Mouse (Mus musculus) kidney, embryonic 14.5 days (tissue): ENCODE measurements at regions not wholly inside any gene's neighbourhood (a gene's known extent, or its start where the extent isn't known, plus 50 kb on each side); places are given as distances from the start of the nearest gene placed in this dataset.
A peak's percentile ranks its signal among the peaks of the same experiment; 100 is the strongest.

Source experiments
- ATAC-seq: fragments of 200-750 bp; cut with Nextera tagmentation; 2 replicates; pipeline ENCODE4 v1.8.0; 2017; ENCODE audit warnings: moderate number of reproducible peaks, mild to moderate bottlenecking, moderate TSS enrichment, moderate library complexity; ENCODE audit not compliant: low FRiP score, low TSS enrichment
- H3K27ac ChIP-seq: fragments of 300-500 bp; sonication (generic); 2 replicates; pipeline ENCODE4 v1.5.1; 2014; ENCODE audit warnings: low read depth, mild to moderate bottlenecking, low read length, moderate library complexity, mixed read lengths
- H3K27me3 ChIP-seq: fragments of 300-500 bp; sonication (generic); 2 replicates; pipeline ENCODE4 v1.6.1; 2014; ENCODE audit warnings: mild to moderate bottlenecking, low read length; ENCODE audit not compliant: control insufficient read depth, insufficient read depth
- H3K36me3 ChIP-seq: fragments of 300-500 bp; sonication (generic); 2 replicates; pipeline ENCODE4 v1.6.1; 2014; ENCODE audit warnings: low read length, mixed read lengths; ENCODE audit not compliant: control insufficient read depth, insufficient read depth
- H3K4me1 ChIP-seq: fragments of 300-500 bp; sonication (generic); 2 replicates; pipeline ENCODE4 v1.6.1; 2014; ENCODE audit warnings: low read length, mixed read lengths; ENCODE audit not compliant: control insufficient read depth, insufficient read depth
- H3K4me2 ChIP-seq: fragments of 300-500 bp; sonication (generic); replicated peaks from 2 replicates; pipeline ENCODE4 v1.6.1; 2014; ENCODE audit warnings: low read depth, mild to moderate bottlenecking, low read length
- H3K4me3 ChIP-seq: fragments of 300-500 bp; sonication (generic); 2 replicates; pipeline ENCODE4 v1.5.1; 2014; ENCODE audit warnings: mild to moderate bottlenecking, low read length
- H3K9ac ChIP-seq: fragments of 300-500 bp; sonication (generic); 2 replicates; pipeline ENCODE4 v1.6.1; 2014; ENCODE audit warnings: low read depth, mild to moderate bottlenecking, low read length, moderate library complexity
- H3K9me3 ChIP-seq: fragments of 300-500 bp; sonication (generic); 2 replicates; pipeline ENCODE4 v1.6.1; 2016; ENCODE audit warnings: low read length; ENCODE audit not compliant: control insufficient read depth
- WGBS: fragments of 180-500 bp; shearing (Covaris S2); extraction: QIAGEN DNeasy Blood & Tissue Kit; methylation state at CpG from one replicate; pipeline ENCODE4 v1.1.7; 2014; 5-methylcytosine and 5-hydroxymethylcytosine counted together

- no peak for ATAC-seq
- 57% methylated on average over 2 of the region's 2 CpGs for WGBS
Measured at GRCm38 (mm10) chr19:16075512-16076086, 57.0 kb upstream of the Gnaq start.

GRCm38 (mm10) chr19:16075026-16075425 is 57.6 kb upstream of the Gnaq start:
- ATAC-seq = no peak
- 94% methylated on average over 1 of the region's 1 CpGs for WGBS
- Histone ChIP-seq H3K9ac (no peak overlapping the region), H3K36me3 (no peaks in the 10 kb centered on the region), H3K9me3 (no peaks in the 10 kb centered on the region; the same call in 1 of the 2 replicates), H3K4me3 (no peak overlapping the region), H3K4me2 (no peak overlapping the region), H3K4me1 (no peaks in the 10 kb centered on the region), H3K27ac (no peak overlapping the region), H3K27me3 (no peaks in the 10 kb centered on the region)

More at GRCm38 (mm10) chr19:16075512-16076086, 57.0 kb upstream of the Gnaq start:
- H3K9ac ChIP-seq = no peak overlapping the region
- H3K4me1 ChIP-seq = no peaks in the 10 kb centered on the region
- H3K4me3 ChIP-seq = no peak overlapping the region
- H3K27me3 ChIP-seq = no peaks in the 10 kb centered on the region
- H3K4me2 ChIP-seq = no peak overlapping the region
- no peaks in the 10 kb centered on the region; the same call in 1 of the 2 replicates for H3K9me3 ChIP-seq
- H3K27ac ChIP-seq = no peak overlapping the region
- no peaks in the 10 kb centered on the region for H3K36me3 ChIP-seq

- H3K4me2 ChIP-seq = no peak overlapping the region
- WGBS = 82% methylated on average over 6 of the region's 6 CpGs
Measured at GRCm38 (mm10) chr19:16067314-16067713, 65.3 kb upstream of the Gnaq start.

GRCm38 (mm10) chr19:16064911-16065310 is 67.7 kb upstream of the Gnaq start:
- H3K27ac ChIP-seq = no peak overlapping the region
- H3K9ac ChIP-seq = no peak overlapping the region
- no peaks in the 10 kb centered on the region for H3K27me3 ChIP-seq
- no peak overlapping the region for H3K4me2 ChIP-seq
- peaks cover 5% of the 10 kb centered on the region; the same call in 1 of the 2 replicates for H3K4me1 ChIP-seq
- H3K9me3 ChIP-seq = no peaks in the 10 kb centered on the region
- no peak for ATAC-seq
- H3K36me3 ChIP-seq = no peaks in the 10 kb centered on the region
- 94% methylated on average over 3 of the region's 3 CpGs for WGBS
- no peak overlapping the region for H3K4me3 ChIP-seq

More at GRCm38 (mm10) chr19:16067314-16067713, 65.3 kb upstream of the Gnaq start:
- H3K27ac ChIP-seq = no peak overlapping the region
- H3K36me3 ChIP-seq = no peaks in the 10 kb centered on the region
- H3K4me3 ChIP-seq = no peak overlapping the region
- no peak overlapping the region for H3K9ac ChIP-seq
- ATAC-seq = no peak
- H3K9me3 ChIP-seq = no peaks in the 10 kb centered on the region
- H3K27me3 ChIP-seq = no peaks in the 10 kb centered on the region
- peaks cover 5% of the 10 kb centered on the region; the same call in 1 of the 2 replicates for H3K4me1 ChIP-seq

GRCm38 (mm10) chr19:16063916-16064580 is 68.6 kb upstream of the Gnaq start:
- Histone ChIP-seq H3K27me3 (no peaks in the 10 kb centered on the region), H3K9ac (peak overlapping the region; percentile 47; the same call in 1 of the 2 replicates), H3K4me2 (peak overlapping the region; percentile 42), H3K4me3 (peak overlapping the region; percentile 10; the same call in 1 of the 2 replicates), H3K36me3 (no peaks in the 10 kb centered on the region), H3K4me1 (peaks cover 5% of the 10 kb centered on the region; the same call in 1 of the 2 replicates), H3K27ac (no peak overlapping the region), H3K9me3 (no peaks in the 10 kb centered on the region)
- WGBS = 12% methylated on average over 12 of the region's 12 CpGs
- ATAC-seq = peak; percentile 84

GRCm38 (mm10) chr19:16063533-16063915 is 69.1 kb upstream of the Gnaq start:
- 54% methylated on average over 8 of the region's 8 CpGs for WGBS
- peak; percentile 25; the same call in 1 of the 2 replicates for ATAC-seq
- H3K4me2 ChIP-seq = 0 out of 2 replicates have a peak overlapping the region, but pooled peaks have one; percentile 42

GRCm38 (mm10) chr19:16061821-16062220 is 70.8 kb upstream of the Gnaq start:
- H3K36me3 ChIP-seq = no peaks in the 10 kb centered on the region
- no peak overlapping the region for H3K9ac ChIP-seq
- ATAC-seq = no peak
- no peak overlapping the region; the same call in 1 of the 2 replicates for H3K4me3 ChIP-seq
- no peak overlapping the region for H3K27ac ChIP-seq
- H3K27me3 ChIP-seq = no peaks in the 10 kb centered on the region
- 55% methylated on average over 11 of the region's 11 CpGs for WGBS
- H3K4me1 ChIP-seq = peaks cover 5% of the 10 kb centered on the region; the same call in 1 of the 2 replicates
- H3K4me2 ChIP-seq = peak overlapping the region; percentile 19; the same call in 1 of the 2 replicates
- H3K9me3 ChIP-seq = no peaks in the 10 kb centered on the region

More at GRCm38 (mm10) chr19:16063533-16063915, 69.1 kb upstream of the Gnaq start:
- H3K9ac ChIP-seq = no peak overlapping the region
- H3K36me3 ChIP-seq = no peaks in the 10 kb centered on the region
- H3K4me1 ChIP-seq = peaks cover 5% of the 10 kb centered on the region; the same call in 1 of the 2 replicates
- no peak overlapping the region for H3K4me3 ChIP-seq
- H3K27me3 ChIP-seq = no peaks in the 10 kb centered on the region
- no peaks in the 10 kb centered on the region for H3K9me3 ChIP-seq
- no peak overlapping the region for H3K27ac ChIP-seq

- Histone ChIP-seq H3K4me3 (no peak overlapping the region), H3K4me1 (no peaks in the 10 kb centered on the region; the same call in 1 of the 2 replicates), H3K9ac (no peak overlapping the region), H3K9me3 (no peaks in the 10 kb centered on the region), H3K4me2 (no peak overlapping the region), H3K36me3 (no peaks in the 10 kb centered on the region), H3K27me3 (no peaks in the 10 kb centered on the region), H3K27ac (no peak overlapping the region)
- 86% methylated on average over 4 of the region's 4 CpGs for WGBS
- no peak for ATAC-seq
Measured at GRCm38 (mm10) chr19:16059026-16059425, 73.6 kb upstream of the Gnaq start.
